Mouse (Mus musculus): ENCODE measurements around the gene Atp2b2. TPM values are rescaled to one million over a fixed set of nuclear protein-coding genes. Genes with fewer than 3 reads are reported as not detected.

The Atp2b2 gene
- total and polyA plus RNA-seq, 3 experiments: 0.04 TPM; not detected in 2

DNA sequence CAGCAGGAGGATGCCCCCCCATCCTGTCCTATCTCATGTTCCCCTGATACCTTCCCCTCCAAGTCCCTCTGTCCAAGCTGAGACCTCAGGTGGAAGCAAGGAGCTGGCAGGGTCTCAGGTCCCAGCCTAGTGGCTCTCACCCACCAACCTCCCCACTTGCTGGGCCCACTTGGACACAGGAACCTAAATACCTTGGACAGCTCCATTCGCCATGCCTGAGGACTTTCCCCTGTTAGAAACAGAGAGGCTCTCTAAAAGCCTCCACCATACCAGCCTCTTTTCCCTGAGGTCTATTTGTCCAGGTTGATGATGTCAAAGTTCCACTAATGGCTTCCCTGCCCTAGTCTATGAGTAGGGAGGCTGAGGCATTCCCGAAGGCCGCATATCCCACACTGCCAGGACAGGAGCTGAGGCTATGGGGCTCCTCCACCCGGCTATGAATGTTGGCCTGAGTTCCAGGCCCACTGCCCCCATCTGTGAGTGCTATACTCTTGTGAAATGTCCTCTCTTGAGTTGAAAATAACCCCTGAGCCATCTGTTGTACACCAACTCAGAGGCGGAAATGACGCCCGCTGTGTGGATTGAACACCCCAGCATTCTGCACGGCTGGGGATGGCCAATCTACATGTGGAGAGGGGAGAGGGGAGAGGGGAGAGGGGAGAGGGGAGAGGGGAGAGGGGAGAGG lies 113.1 kb downstream of the Atp2b2 start:
- Histone ChIP-seq H3K4me3 (ENCODE audit: control insufficient read depth in 1 of 2, insufficient read depth in 1 of 2, low read depth in 2 of 2, low read length in 2 of 2) (no peak overlapping the region), H3K79me2 (ENCODE audit: control insufficient read depth, insufficient read depth, low read length, poor library complexity) (no peaks in the 10 kb centered on the region), H3K9me3 (replicated peaks; ENCODE audit: insufficient read depth, low read length) (no peaks in the 10 kb centered on the region), H3K9ac (ENCODE audit: control insufficient read depth, low read depth, low read length, poor library complexity, severe bottlenecking) (no peak overlapping the region), H3K4me1 (ENCODE audit: control insufficient read depth in 1 of 2, insufficient read depth in 2 of 2, low read length in 2 of 2) (no peaks in the 10 kb centered on the region), H3K27ac (ENCODE audit: control insufficient read depth, low read depth, low read length) (no peak overlapping the region), H3K27me3 (ENCODE audit: control insufficient read depth in 1 of 2, insufficient read depth in 2 of 2, low read length in 2 of 2) (no peaks in the 10 kb centered on the region), H3K36me3 (ENCODE audit: control insufficient read depth in 1 of 2, insufficient read depth in 2 of 2, low read length in 2 of 2) (no peaks in the 10 kb centered on the region)
- TF ChIP-seq MAFK (IDR thresholded peaks at IDR 0.05; ENCODE audit: borderline replicate concordance, low read depth, low read length) (no peak), MYB (IDR thresholded peaks at IDR 0.05; ENCODE audit: low read depth, low read length) (no peak), TAL1 (IDR thresholded peaks at IDR 0.05; ENCODE audit: low read length) (no peak), MAZ (IDR thresholded peaks at IDR 0.05; ENCODE audit: low read depth, low read length) (no peak), NELFE (IDR thresholded peaks at IDR 0.05; ENCODE audit: low read depth, low read length) (no peak), MEF2A (IDR thresholded peaks at IDR 0.05; ENCODE audit: extremely low read depth, insufficient replicate concordance, low read depth, low read length, poor library complexity, severe bottlenecking) (no peak), GATA1 (IDR thresholded peaks at IDR 0.05; ENCODE audit: low read depth, low read length) (no peak), ETS1 (IDR thresholded peaks at IDR 0.05; ENCODE audit: low read depth, low read length) (no peak), KAT2A (conservative IDR thresholded peaks at IDR 0.05; ENCODE audit: low read depth, low read length) (no peak), EP300 (IDR thresholded peaks at IDR 0.05; ENCODE audit: low read depth in 1 of 2, low read length in 2 of 2) (no peak), POLR2AphosphoS5 (IDR thresholded peaks at IDR 0.05; ENCODE audit: borderline replicate concordance, low read depth, low read length) (no peak)
- DNase-seq (ENCODE audit: low read depth, low spot score): peak; percentile 2

GRCm38 (mm10) chr6:113923249-113923648 lies 119.2 kb downstream of the Atp2b2 start:
- Histone ChIP-seq H3K36me3 (ENCODE audit: control insufficient read depth in 1 of 2, insufficient read depth in 2 of 2, low read length in 2 of 2) (no peaks in the 10 kb centered on the region), H3K27ac (ENCODE audit: control insufficient read depth, low read depth, low read length) (no peak overlapping the region), H3K9ac (ENCODE audit: control insufficient read depth, low read depth, low read length, poor library complexity, severe bottlenecking) (no peak overlapping the region), H3K27me3 (ENCODE audit: control insufficient read depth in 1 of 2, insufficient read depth in 2 of 2, low read length in 2 of 2) (no peaks in the 10 kb centered on the region), H3K4me3 (ENCODE audit: control insufficient read depth in 1 of 2, insufficient read depth in 1 of 2, low read depth in 2 of 2, low read length in 2 of 2) (no peak overlapping the region), H3K4me1 (ENCODE audit: control insufficient read depth in 1 of 2, insufficient read depth in 2 of 2, low read length in 2 of 2) (no peaks in the 10 kb centered on the region), H3K9me3 (replicated peaks; ENCODE audit: insufficient read depth, low read length) (no peaks in the 10 kb centered on the region), H3K79me2 (ENCODE audit: control insufficient read depth, insufficient read depth, low read length, poor library complexity) (no peaks in the 10 kb centered on the region)
- TF ChIP-seq GABPA (IDR thresholded peaks at IDR 0.05; ENCODE audit: low read depth, low read length): no peak
- no peak for TF ChIP-seq GATA1 (IDR thresholded peaks at IDR 0.05; ENCODE audit: low read depth, low read length)
- no peak for TF ChIP-seq MYB (IDR thresholded peaks at IDR 0.05; ENCODE audit: low read depth, low read length)
- no peak for TF ChIP-seq TBP (IDR thresholded peaks at IDR 0.05; ENCODE audit: low read depth, low read length)
- TF ChIP-seq CTCF (IDR thresholded peaks at IDR 0.05 in 2 of 3, conservative IDR thresholded peaks at IDR 0.05 in 1 of 3; ENCODE audit: control insufficient read depth in 1 of 3, insufficient read depth in 1 of 3, low read depth in 2 of 3, low read length in 3 of 3, poor library complexity in 1 of 3, severe bottlenecking in 1 of 3): no peak
- TF ChIP-seq MXI1 (IDR thresholded peaks at IDR 0.05; ENCODE audit: low read depth, low read length): no peak
- no peak for TF ChIP-seq ZNF384 (IDR thresholded peaks at IDR 0.05; ENCODE audit: low read depth, low read length)
- TF ChIP-seq TCF12 (IDR thresholded peaks at IDR 0.05; ENCODE audit: low read depth, low read length): no peak
- TF ChIP-seq CHD1 (IDR thresholded peaks at IDR 0.05; ENCODE audit: low read depth, low read length): no peak
- no peak for TF ChIP-seq SMC3 (IDR thresholded peaks at IDR 0.05; ENCODE audit: low read depth, low read length)
- no peak for TF ChIP-seq HCFC1 (IDR thresholded peaks at IDR 0.05; ENCODE audit: low read depth, low read length)
- TF ChIP-seq TAL1 (IDR thresholded peaks at IDR 0.05; ENCODE audit: low read length): no peak
- no peak for TF ChIP-seq MAFK (IDR thresholded peaks at IDR 0.05; ENCODE audit: borderline replicate concordance, low read depth, low read length)
- no peak for DNase-seq (ENCODE audit: low read depth, low spot score)

Data from MEL (cell line).